Mouse (Mus musculus) stomach, postnatal 0 days (tissue): ENCODE results near the gene Lrig2.

Source experiments
- CTCF ChIP-seq: IDR thresholded peaks from 2 replicates; pipeline ENCODE4 v1.5.1; 2016; ENCODE audit warnings: antibody characterized with exemption, low read depth, mild to moderate bottlenecking, moderate library complexity
- EP300 ChIP-seq: optimal IDR thresholded peaks from 2 replicates; pipeline ENCODE3; 2016; ENCODE audit warnings: antibody characterized with exemption

DNA sequence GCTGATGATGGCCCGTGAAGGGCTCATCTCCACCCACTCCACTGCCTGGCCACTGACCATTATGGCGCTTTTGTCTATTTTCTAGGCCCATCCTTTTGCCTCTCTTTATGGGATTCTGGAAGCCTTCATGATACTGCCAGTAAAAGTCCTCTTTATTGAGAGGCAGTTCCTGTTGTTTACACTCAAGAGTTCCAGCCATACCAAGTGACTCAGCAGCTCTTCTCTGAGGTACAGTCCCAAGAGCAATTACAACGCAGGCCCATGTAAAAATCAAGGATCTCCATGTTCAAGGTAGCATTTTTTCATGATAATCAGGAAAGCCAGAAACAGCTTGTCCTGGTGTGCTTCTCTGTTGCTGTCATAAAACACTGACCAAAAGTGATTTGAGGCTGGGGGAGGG lies 75.8 kb downstream of the Lrig2 start:
- TF ChIP-seq EP300 (no peak), CTCF (no peak)
